Comparison of ENCODE assay signal across 8 mouse cellular contexts in the genomic region with DNA sequence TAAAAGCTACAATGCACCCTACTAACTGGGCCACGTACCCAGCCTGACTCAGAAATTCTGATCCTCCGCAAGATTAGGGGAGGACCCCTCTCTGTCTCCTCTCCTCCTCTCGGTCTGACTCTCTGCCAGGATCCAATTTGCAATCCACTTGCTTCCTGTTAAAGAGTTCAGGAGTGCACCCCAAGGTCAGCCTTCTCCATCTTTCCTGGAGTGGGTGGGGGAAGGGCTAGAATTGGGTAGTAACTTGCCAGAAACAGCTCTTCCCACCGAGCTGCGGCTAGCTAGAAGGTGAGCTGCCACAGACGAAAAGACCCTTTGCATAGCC. TPM values are rescaled to one million over a fixed set of nuclear protein-coding genes. Genes with fewer than 3 reads are reported as not detected.
DNase-seq lines count a peak whose midpoint lies in the region; ATAC-seq lines count a peak whose summit lies in the region.

No protein-coding gene starts in this region.

- DNase-seq in heart, adult 11 months = peak; percentile 95
- DNase-seq in heart, postnatal 36 days = no peak
- peak; percentile 55 for DNase-seq in adrenal gland, adult 8-10 months
- DNase-seq in kidney, postnatal 10 days = peak; percentile 56
- DNase-seq in mesoderm, embryonic 11.5 days (ENCODE audit: low read depth, low spot score) = peak; percentile 52
- DNase-seq in layer of hippocampus, adult 11-12 months (ENCODE audit: low spot score) = no peak
- DNase-seq in right cerebral cortex, adult 2 months (ENCODE audit: low spot score in 2 of 2) = no peak

- H3K4me1 ChIP-seq in heart, embryonic 12.5 days (replicated peaks) = peaks cover 18% of the 10 kb centered on the region

- H3K9ac ChIP-seq in heart, embryonic 12.5 days = peak overlapping the region; percentile 70

- no peaks in the 10 kb centered on the region for H3K27me3 ChIP-seq in heart, embryonic 12.5 days (replicated peaks)

- H3K36me3 ChIP-seq in heart, embryonic 12.5 days = no peaks in the 10 kb centered on the region

- intact Hi-C loops in heart, postnatal 36 days (cut with DNase I) = loop anchor here (2.0 kb wide), 1 partner anchor 89 kb away; no protein-coding TSS in a partner anchor

- peak overlapping the region; percentile 73; the same call in 1 of the 2 replicates for H3K27ac ChIP-seq in heart, embryonic 12.5 days (ENCODE audit: poor library complexity, severe bottlenecking)

- H3K4me2 ChIP-seq in heart, embryonic 12.5 days = peak overlapping the region; percentile 85

- no peaks in the 10 kb centered on the region for H3K9me3 ChIP-seq in heart, embryonic 12.5 days (replicated peaks)

- WGBS in heart, embryonic 12.5 days = 7% methylated on average over 6 of the region's 6 CpGs

- no peak; the same call in 1 of the 2 replicates for ATAC-seq in heart, embryonic 12.5 days (ENCODE audit: insufficient number of reproducible peaks, low FRiP score)

- peak overlapping the region; percentile 81 for H3K4me3 ChIP-seq in heart, embryonic 12.5 days

RNA-seq across cellular contexts. Expression of a gene that starts 4.8 kb away (rescaled TPM):
- 10 to 100 TPM; 23.4 to 28.4 TPM for total RNA-seq in heart, postnatal 36 days (2021)
- total RNA-seq in adrenal gland, adult 8-10 months (2022) = 10 to 100 TPM; 31.6 to 39.9 (median 37.2) TPM
- 5.2 and 5.5 TPM in 2 replicates for polyA plus RNA-seq in heart, embryonic 12.5 days (2016; fragmentation: Nextera tagmentation; extraction: Ambion mirVana)

Comparison
In these comparisons a context has a peak if more than half of its experiments do, and no peak if none do; other contexts are left out.
1. DNase-seq: peak in heart, adult 11 months (single experiment), adrenal gland, adult 8-10 months (single experiment), kidney, postnatal 10 days (single experiment) and mesoderm, embryonic 11.5 days (single experiment); none in heart, postnatal 36 days (0 of 2), layer of hippocampus, adult 11-12 months (single experiment) and right cerebral cortex, adult 2 months (0 of 2).